7 mouse cellular contexts compared by ENCODE assay signal in the genomic region with DNA sequence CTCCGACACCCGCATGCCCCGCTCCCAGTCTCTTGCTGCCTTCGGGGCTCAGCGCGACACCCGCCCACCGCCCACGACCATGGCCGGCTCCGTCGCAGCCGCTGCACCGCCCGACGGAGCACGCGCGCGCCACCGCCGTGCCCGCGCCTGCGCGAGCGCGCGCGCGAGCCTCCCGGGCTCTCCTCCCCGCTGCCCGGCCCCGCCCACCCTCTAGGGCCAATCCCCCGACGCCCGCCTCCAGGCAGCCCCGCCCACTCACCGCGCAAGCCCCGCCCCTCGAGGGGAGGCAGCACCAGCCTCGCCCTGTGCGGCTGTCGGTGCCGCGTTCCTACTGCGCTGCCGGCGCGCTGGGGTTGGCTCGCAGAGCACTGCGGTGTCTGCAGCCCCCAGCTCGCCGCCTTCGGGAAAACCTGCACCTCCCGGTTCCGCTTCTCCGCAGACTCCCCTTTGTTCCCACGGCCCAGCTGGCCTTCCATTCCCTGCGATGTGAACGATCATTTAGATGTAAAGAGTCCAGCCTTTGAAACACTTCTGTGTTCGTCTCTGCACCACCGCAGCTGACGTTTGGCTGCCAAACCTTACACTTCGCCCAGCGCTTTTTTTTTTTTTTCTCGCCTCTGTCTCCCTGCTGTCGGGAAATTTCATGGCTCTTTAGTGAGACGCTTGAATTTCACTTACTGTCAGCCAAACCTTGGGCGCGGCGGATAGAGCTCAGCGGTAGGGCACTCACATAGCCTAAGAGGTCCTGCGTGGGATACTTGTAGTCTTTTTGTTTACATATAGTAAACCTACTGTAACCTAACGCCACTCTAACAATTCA. TPM values are rescaled to one million over a fixed set of nuclear protein-coding genes. Genes with fewer than 3 reads are reported as not detected.
DNase-seq lines count a peak whose midpoint lies in the region; ATAC-seq lines count a peak whose summit lies in the region.

Pik3cb (minus strand) TSS at position 559 of the 820 bp plus-strand sequence.

- H3K4me1 ChIP-seq in embryonic facial prominence, embryonic 10.5 days, result peaks cover 18% of the 10 kb centered on the region
- H3K4me1 ChIP-seq in limb, embryonic 11.5 days (ENCODE audit: control insufficient read depth, insufficient read depth, low read length), result 0 out of 2 replicates have a peak, but pooled peaks cover 3% of the 10 kb centered on the region
- peaks cover 17% of the 10 kb centered on the region for H3K4me1 ChIP-seq in midbrain, embryonic 14.5 days (ENCODE audit: control insufficient read depth, insufficient read depth, low read length)

- peaks cover 35% of the 10 kb centered on the region for H3K27me3 ChIP-seq in embryonic facial prominence, embryonic 10.5 days (replicated peaks; ENCODE audit: low read depth, poor library complexity, severe bottlenecking)
- H3K27me3 ChIP-seq in limb, embryonic 11.5 days (ENCODE audit: control insufficient read depth, insufficient read depth, low read length), result 0 out of 2 replicates have a peak, but pooled peaks cover 4% of the 10 kb centered on the region
- H3K27me3 ChIP-seq in midbrain, embryonic 14.5 days (ENCODE audit: control insufficient read depth, insufficient read depth, low read length), result peaks cover 5% of the 10 kb centered on the region; the same call in 1 of the 2 replicates

- H3K4me2 ChIP-seq in limb, embryonic 11.5 days (ENCODE audit: low read depth, severe bottlenecking), result peak within 1 kb of the TSS; percentile 76
- peak within 1 kb of the TSS; percentile 65 for H3K4me2 ChIP-seq in midbrain, embryonic 14.5 days (ENCODE audit: low read length)

- no peaks in the 10 kb centered on the region for H3K9me3 ChIP-seq in embryonic facial prominence, embryonic 10.5 days
- H3K9me3 ChIP-seq in limb, embryonic 11.5 days (ENCODE audit: control insufficient read depth, low read length), result no peaks in the 10 kb centered on the region
- H3K9me3 ChIP-seq in midbrain, embryonic 14.5 days (ENCODE audit: control insufficient read depth, low read length), result no peaks in the 10 kb centered on the region

- H3K27ac ChIP-seq in embryonic facial prominence, embryonic 10.5 days (replicated peaks), result peak within 1 kb of the TSS; percentile 91
- no peak within 1 kb of the TSS for H3K27ac ChIP-seq in limb, embryonic 11.5 days (replicated peaks; ENCODE audit: low read depth, low read length)
- H3K27ac ChIP-seq in midbrain, embryonic 14.5 days (replicated peaks; ENCODE audit: low read depth, low read length), result peak within 1 kb of the TSS; percentile 94

- H3K36me3 ChIP-seq in embryonic facial prominence, embryonic 10.5 days (replicated peaks), result no peaks in the 10 kb centered on the region
- H3K36me3 ChIP-seq in limb, embryonic 11.5 days (ENCODE audit: control insufficient read depth, insufficient read depth, low read length), result no peaks in the 10 kb centered on the region
- H3K36me3 ChIP-seq in midbrain, embryonic 14.5 days (ENCODE audit: control insufficient read depth, insufficient read depth, low read length), result no peaks in the 10 kb centered on the region

- ATAC-seq in limb, embryonic 11.5 days (ENCODE audit: insufficient number of reproducible peaks, low FRiP score, low TSS enrichment, low read depth), result peak; percentile 96
- peak; percentile 95 for ATAC-seq in midbrain, embryonic 14.5 days (ENCODE audit: low FRiP score, low TSS enrichment)

- under 1% methylated on average over 77 of the region's 77 CpGs for WGBS in embryonic facial prominence, embryonic 10.5 days
- WGBS in limb, embryonic 11.5 days, result under 1% methylated on average over 64 of the region's 77 CpGs
- WGBS in midbrain, embryonic 14.5 days, result under 1% methylated on average over 67 of the region's 77 CpGs

- peak; percentile 99 for DNase-seq in adrenal gland, postnatal 10 days
- DNase-seq in embryonic facial prominence, embryonic 10.5 days (ENCODE audit: low spot score), result peak; percentile 99
- DNase-seq in heart, adult 11 months, result peak; percentile 99
- peak; percentile 98 for DNase-seq in kidney, adult 18-20 months
- DNase-seq in limb, embryonic 11.5 days (ENCODE audit: low spot score), result peak; percentile 98
- DNase-seq in midbrain, embryonic 14.5 days, result peak; percentile 97
- peak; percentile 95 to 99 for DNase-seq in spleen, adult 18-20 months

- peak within 1 kb of the TSS; percentile 71 for H3K9ac ChIP-seq in limb, embryonic 11.5 days (ENCODE audit: low read length)
- peak within 1 kb of the TSS; percentile 76 for H3K9ac ChIP-seq in midbrain, embryonic 14.5 days (replicated peaks; ENCODE audit: low read length)

- peak within 1 kb of the TSS; percentile 89 for H3K4me3 ChIP-seq in embryonic facial prominence, embryonic 10.5 days
- H3K4me3 ChIP-seq in limb, embryonic 11.5 days (ENCODE audit: low read depth, low read length), result peak within 1 kb of the TSS; percentile 73
- peak within 1 kb of the TSS; percentile 69 for H3K4me3 ChIP-seq in midbrain, embryonic 14.5 days (replicated peaks; ENCODE audit: low read depth, low read length)

RNA-seq across cellular contexts. Expression of gene Pik3cb, which starts in this region (rescaled TPM):
- total RNA-seq in adrenal gland, postnatal 10 days (2021), result 10 to 100 TPM in 1 of 2 experiments, 1 to 10 TPM in 1; 10.0 to 10.6 TPM
- 1.3 and 1.4 TPM in 2 replicates for polyA plus RNA-seq in embryonic facial prominence, embryonic 10.5 days (2016; fragmentation: Nextera tagmentation; extraction: Ambion mirVana)
- 0.41 and 0.51 TPM in 2 replicates for polyA plus RNA-seq in limb, embryonic 11.5 days (2014; fragmentation: Nextera tagmentation; extraction: Ambion mirVana)
- polyA plus RNA-seq in midbrain, embryonic 14.5 days (2014; fragmentation: Nextera tagmentation; extraction: Ambion mirVana), result 4.7 and 5.9 TPM in 2 replicates

Comparison
In these comparisons a context has a peak if more than half of its experiments do, and no peak if none do; other contexts are left out.
1. Peak in DNase-seq, ATAC-seq, H3K4me3 ChIP-seq, H3K9ac ChIP-seq and H3K4me2 ChIP-seq in limb, embryonic 11.5 days; RNA of the gene not detected or under 1 TPM.